Mouse (Mus musculus) mouse trophoblast stem cell (cell line): ENCODE data around the gene Sorl1.

Experiments used
- in situ Hi-C, 2 experiments: fragments of 300-500 bp; cut with MseI, MboI; formaldehyde crosslinking; loops; 2 replicates in 1 of 2; 3 replicates in 1 of 2; pipeline ENCODE4 v1.15.1; 2025

Gene Sorl1

GRCm38 (mm10) chr9:42123713-42124576, at the start of gene Sorl1:
Sorl1 (minus strand) TSS chr9:42124297.
- in situ Hi-C loops = no loop called here

- in situ Hi-C loops = no loop called here
These were observed 49.7 kb upstream of the Sorl1 start for GRCm38 (mm10) chr9:42173781-42174180.

- in situ Hi-C loops = no loop called here
These were observed 45.4 kb upstream of the Sorl1 start for GRCm38 (mm10) chr9:42169491-42169890.

DNA sequence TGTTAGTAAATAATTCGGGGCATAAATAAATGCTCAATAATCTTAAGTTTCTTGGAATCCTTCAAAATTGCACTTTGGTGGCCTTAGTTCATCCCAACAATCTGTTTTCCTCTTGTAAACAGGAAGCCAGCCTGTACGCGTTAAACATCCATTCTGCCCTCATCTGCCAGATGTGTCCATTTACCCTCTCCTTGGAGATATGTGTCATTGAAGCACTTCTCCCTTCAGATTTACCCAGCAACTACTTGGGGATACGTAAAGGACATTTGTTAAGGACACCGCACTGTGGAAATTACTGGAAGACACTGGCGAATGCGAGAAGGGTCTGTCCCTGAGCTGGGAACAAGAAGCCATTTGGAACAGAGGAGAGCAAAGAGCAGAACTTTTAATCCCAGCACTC, 44.9 kb upstream of the Sorl1 start:
- in situ Hi-C loops = no loop called here

- in situ Hi-C loops = no loop called here
These were observed 40.8 kb upstream of the Sorl1 start for GRCm38 (mm10) chr9:42164930-42165329.

GRCm38 (mm10) chr9:42163011-42163410, 38.9 kb upstream of the Sorl1 start:
- in situ Hi-C loops = no loop called here

DNA sequence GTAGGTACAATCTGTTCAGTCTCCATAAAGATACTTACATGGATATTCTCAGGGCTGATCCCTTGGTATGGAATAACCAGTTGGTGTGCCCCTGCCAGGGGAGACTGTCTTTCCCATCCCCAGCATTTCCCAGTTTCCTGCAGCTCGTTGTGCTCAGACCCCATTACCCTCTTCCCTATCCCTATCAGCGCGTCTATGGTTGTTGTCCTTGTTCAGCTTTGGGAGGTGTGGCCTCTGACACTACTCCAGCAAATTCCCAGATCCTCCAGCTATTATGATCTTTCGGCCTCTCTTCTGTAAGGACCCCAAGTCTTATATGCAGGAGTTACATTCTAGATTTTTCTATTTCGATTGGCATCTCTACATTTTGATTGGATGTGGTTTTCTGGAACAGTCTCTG, 35.3 kb upstream of the Sorl1 start:
- in situ Hi-C loops = no loop called here

- in situ Hi-C loops = no loop called here
These were observed 34.6 kb upstream of the Sorl1 start for GRCm38 (mm10) chr9:42158652-42159051.

- in situ Hi-C loops = no loop called here
These were observed 33.9 kb upstream of the Sorl1 start for GRCm38 (mm10) chr9:42157981-42158380.

DNA sequence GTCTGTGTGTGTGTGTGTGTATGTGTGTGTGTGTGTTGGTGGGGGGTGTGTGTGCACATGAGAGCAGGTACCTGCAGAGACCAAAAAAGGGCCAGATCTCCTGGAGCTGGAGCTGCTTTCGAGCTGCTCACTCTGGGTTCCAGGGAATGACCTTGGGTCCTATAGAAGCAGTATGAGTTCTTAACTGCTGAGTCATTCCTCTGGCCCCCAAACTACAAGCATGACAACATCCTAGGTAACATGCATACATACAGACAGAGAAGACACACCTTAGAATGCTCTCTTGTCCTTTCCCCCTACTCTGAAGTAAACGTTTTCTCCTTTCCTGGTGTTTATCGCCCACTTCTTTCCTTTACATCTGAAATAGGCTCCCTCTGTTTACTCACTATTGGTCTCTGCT, 32.5 kb upstream of the Sorl1 start:
- in situ Hi-C loops = no loop called here

DNA sequence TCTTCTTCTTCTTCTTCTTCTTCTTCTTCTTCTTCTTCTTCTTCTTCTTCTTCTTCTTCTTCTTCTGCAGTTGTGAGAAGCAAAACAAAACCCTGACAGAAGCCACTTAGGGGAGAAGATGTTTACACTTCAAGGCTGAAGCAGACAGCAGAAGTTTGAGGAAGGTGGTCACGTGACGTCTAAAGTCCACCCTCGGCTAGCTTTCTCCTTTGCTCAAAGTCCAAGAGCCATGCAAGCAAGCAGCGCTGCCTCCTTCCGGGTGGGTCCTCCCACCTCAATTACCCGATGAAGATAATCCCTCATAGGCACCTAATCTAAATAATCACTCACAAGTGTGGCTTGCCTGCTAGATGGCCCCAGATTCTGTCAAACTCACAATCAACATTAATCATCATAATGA, 30.6 kb upstream of the Sorl1 start:
- in situ Hi-C loops = no loop called here

DNA sequence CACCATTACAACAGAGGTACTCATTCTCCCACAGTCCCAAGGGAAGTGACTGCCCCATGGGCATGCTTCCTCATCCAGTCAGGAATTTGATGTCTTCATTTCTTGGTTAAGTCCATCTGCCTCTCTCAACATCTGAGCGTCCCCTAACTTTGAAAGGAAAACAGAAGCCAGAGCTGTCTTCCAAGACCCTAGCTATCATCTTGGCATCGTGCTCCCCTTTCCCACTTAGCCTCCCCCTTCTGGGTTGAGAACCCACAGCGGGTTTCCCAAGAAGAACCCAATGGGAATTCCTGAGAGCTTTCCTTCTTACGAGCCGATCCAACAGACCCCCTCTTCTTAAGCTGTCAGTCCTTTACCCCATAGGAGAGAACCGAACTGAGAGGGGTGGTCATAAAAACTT, 24.7 kb upstream of the Sorl1 start:
- in situ Hi-C loops = no loop called here

DNA sequence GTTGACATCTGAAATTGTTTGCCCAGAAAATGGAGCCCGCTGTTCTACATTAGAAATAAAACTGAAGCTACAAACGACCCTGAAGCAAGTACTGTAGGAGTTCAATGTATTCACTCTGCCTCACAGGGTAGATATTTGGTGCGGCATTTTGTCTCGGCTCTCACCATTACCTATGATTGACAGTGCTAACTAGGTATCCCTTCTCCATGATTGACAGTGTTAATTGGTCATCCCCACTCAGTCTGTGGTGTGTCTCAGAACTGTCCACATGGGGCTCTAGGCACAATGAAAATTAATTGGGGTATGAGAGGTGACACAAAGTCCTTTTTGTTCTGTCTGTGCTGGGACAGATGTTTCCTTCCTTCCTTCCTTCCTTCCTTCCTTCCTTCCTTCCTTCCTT, 23.9 kb upstream of the Sorl1 start:
- in situ Hi-C loops = no loop called here

DNA sequence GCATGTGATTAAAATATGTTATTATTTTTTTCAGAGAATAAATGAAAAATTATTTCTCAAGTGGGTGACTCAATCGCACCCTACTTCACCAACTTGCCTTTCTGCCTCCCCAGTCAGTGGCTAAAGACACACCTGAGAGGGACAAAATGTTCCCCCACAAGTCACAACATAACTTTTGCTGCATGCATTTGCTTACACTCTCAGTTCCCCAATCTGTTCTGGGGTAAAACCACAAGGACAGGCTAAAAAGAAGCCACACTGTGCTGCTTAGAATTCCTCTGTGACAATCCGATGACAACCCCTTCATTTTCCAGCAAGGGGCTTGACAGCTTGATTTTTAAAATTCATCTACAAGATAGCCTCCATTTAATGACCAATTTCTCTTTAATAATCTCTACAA, 22.4 kb upstream of the Sorl1 start:
- in situ Hi-C loops = no loop called here

DNA sequence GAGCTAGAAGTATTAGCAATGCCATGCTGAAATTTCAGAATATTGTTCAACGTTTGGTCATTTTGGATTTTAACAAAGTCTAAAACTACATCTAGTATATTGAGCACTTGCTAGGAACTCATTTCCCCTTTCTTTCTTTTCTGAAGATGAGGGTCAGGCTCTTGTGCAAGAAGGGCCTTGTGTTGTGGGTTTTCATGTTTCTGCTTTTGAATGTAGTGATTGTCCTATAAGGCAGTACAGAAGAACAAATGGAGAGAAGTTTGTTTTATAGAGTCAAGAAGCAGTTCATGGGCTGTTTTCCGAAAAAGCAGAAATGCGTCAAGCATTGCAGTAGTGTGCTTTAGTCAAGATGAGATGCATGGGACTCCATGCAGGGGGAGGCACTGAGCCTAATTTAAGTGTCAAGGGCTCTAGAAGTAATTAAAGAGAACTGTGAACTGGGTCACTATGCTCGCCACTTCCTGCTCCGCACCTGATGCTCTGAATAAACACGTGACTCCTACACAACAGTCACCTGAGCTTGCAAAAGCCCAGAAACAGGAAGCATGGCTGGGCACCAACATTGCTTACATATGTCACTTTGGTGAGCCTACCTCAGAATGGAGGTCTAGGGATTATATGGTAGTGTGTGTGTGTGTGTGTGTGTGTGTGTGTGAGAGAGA, 17.6 kb upstream of the Sorl1 start:
- in situ Hi-C loops = no loop called here

DNA sequence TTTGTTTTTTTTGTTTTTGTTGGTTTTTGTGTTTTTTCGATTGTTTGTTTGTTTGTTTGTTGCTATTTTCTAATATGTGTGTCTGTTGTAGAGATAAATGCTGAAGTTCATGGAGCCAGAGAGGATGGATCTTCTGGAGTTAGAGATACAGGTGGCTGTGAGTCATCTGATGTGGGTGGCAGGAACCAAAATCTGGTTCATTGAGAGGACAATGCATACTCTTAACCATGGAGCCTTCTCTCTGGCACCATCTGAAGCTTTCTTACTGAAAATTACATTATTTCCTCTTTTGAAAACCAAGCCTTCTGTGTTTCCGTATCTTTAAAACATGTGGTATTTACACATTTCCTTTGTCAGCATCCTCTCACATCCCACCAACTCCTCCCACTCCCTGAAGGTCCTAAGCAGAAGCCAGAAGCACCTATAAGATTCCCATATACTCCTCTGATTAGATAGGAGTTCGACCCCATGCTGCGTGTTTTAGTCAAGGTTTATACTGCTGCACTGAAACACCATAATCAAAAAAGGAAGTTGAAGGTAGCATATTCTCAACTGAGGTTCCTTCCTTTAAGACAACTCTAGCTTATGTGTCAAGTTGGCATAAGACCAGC, 14.3 kb upstream of the Sorl1 start:
- in situ Hi-C loops = no loop called here

DNA sequence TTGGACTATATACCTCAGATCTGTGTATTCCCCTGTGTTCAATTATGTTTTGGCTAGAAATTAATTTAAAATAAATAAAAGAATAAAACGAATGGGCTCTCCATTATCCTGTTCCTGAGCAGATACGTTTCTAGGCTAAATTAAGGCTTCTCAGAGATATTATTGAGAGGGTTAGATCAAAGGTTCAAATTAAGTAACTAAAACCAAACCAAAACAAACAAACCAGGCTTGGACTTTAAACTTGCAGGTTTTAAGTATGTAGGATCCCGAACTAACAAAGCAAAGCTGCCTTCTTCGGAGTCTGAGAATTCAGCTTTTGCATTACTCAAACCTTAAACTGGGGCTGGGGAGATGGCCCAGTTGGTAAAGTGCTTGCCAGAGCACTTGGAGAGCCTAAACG, 13.5 kb upstream of the Sorl1 start:
- in situ Hi-C loops = no loop called here

DNA sequence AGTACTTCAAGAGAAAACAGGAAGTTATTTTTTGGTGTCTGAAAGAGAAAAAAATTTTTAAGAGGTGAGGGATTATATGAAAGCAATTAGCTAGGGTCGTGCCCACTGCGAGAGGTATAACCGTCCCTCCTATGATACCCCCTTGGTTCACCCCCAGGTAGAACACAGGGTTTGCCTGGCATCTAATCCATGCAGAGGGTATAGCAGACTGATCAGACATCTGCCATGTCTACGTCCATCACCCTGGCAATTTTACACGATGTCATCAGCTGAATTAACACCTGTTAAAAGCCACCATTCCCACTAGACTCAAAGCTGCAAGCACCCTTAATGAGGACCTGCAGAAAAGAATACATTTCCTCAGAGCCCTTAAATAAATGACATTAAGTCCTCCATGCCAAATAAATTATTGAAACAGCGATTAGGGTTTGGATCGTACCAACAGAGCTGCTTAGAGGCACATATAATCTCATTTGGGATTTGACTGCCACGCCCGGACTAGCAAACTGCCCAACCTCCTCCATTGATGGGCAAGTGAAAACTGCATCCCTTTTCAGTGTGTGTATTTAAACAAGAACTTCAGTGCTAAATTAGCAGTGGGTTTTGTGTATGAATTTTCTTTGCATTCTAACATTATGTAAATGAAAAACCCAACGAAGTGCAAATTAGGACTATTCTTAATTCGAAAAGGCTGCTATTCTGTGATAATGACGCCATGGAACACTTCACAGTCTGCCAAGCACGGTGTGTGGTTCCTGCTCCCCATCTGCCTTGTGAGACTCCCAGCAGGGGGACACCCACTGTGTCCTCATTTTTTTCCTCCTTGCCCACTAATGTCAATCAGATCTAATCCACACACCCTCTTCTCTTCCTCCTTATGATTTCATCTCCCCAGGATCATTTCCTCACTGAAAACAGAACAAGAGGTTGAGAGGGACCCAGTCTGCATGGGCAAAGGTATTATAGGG, 7.0 kb upstream of the Sorl1 start:
- in situ Hi-C loops = no loop called here

- in situ Hi-C loops = no loop called here
These were observed 3.9 kb upstream of the Sorl1 start for GRCm38 (mm10) chr9:42127983-42128382.

GRCm38 (mm10) chr9:42125262-42125982, 1.3 kb upstream of the Sorl1 start:
- in situ Hi-C loops = no loop called here

- in situ Hi-C loops = no loop called here
These were observed 893 bp downstream of the Sorl1 start for GRCm38 (mm10) chr9:42123204-42123603.
